Mouse (Mus musculus) hindbrain, embryonic 11.5 days (tissue): Measurements from ENCODE around the gene Zswim8. TPM values are rescaled to one million over a fixed set of nuclear protein-coding genes. Genes with fewer than 3 reads are reported as not detected.
"Not testable (repeated sequence)": the region's sequence is repeated elsewhere in the genome, so short reads cannot be mapped to it uniquely, and the experiment has no call there.

Experiments
- ATAC-seq: fragments of 200-750 bp; cut with Nextera tagmentation; 2 replicates; pipeline ENCODE4 v1.8.0; 2017; ENCODE audit warnings: mild to moderate bottlenecking, moderate TSS enrichment, moderate library complexity; ENCODE audit not compliant: low FRiP score
- DNase-seq: peaks from one replicate; pipeline ENCODE4 v3.0.0-alpha.2; 2015; ENCODE audit warnings: low spot score
- H3K27ac ChIP-seq: fragments of 300-500 bp; sonication (generic); 2 replicates; pipeline ENCODE4 v1.5.1; 2014; ENCODE audit warnings: mild to moderate bottlenecking, low read depth, low read length
- H3K27me3 ChIP-seq: fragments of 300-500 bp; sonication (generic); 2 replicates; pipeline ENCODE4 v1.6.1; 2014; ENCODE audit warnings: mild to moderate bottlenecking, low read length, moderate library complexity, mixed read lengths; ENCODE audit not compliant: control insufficient read depth, insufficient read depth
- H3K36me3 ChIP-seq: fragments of 300-500 bp; sonication (generic); 2 replicates; pipeline ENCODE4 v1.6.1; 2014; ENCODE audit warnings: mild to moderate bottlenecking, low read length, moderate library complexity, mixed read lengths; ENCODE audit not compliant: control insufficient read depth, insufficient read depth
- H3K4me1 ChIP-seq: fragments of 300-500 bp; sonication (generic); replicated peaks from 2 replicates; pipeline ENCODE4 v1.6.1; 2014; ENCODE audit warnings: low read length, mixed read lengths; ENCODE audit not compliant: control insufficient read depth, insufficient read depth
- H3K4me2 ChIP-seq: fragments of 300-500 bp; sonication (generic); replicated peaks from 2 replicates; pipeline ENCODE4 v1.6.1; 2014; ENCODE audit warnings: mild to moderate bottlenecking, low read depth, low read length
- H3K4me3 ChIP-seq: fragments of 300-500 bp; sonication (generic); 2 replicates; pipeline ENCODE4 v1.5.1; 2014; ENCODE audit warnings: low read depth, low read length
- H3K9ac ChIP-seq: fragments of 300-500 bp; sonication (generic); 2 replicates; pipeline ENCODE4 v1.6.1; 2014; ENCODE audit warnings: low read depth, low read length
- H3K9me3 ChIP-seq: fragments of 300-500 bp; sonication (generic); 2 replicates; pipeline ENCODE4 v1.6.1; 2016; ENCODE audit warnings: low read length; ENCODE audit not compliant: control insufficient read depth
- WGBS: fragments of 180-500 bp; shearing (Covaris S2); extraction: QIAGEN DNeasy Blood & Tissue Kit; methylation state at CpG from one replicate; pipeline ENCODE4 v1.1.7; 2014; 5-methylcytosine and 5-hydroxymethylcytosine counted together
- polyA plus RNA-seq: library from polyadenylated mRNA; unstranded; fragments of >200 nt; fragmentation: Nextera tagmentation; extraction: Ambion mirVana; gene quantifications from 2 replicates; pipeline ENCODE4 v1.2.1, GENCODE M21; 2014

The Zswim8 gene
- polyA plus RNA-seq, 1 experiment from 2014 or later: 32.7 TPM

- 23% methylated on average over 1 of the region's 1 CpGs for WGBS
- no peak overlapping the region for H3K27ac ChIP-seq
- DNase-seq (peak; percentile 43), ATAC-seq (no peak)
- peak overlapping the region; percentile 84 for H3K4me2 ChIP-seq
- no peaks in the 10 kb centered on the region for H3K9me3 ChIP-seq
- peak overlapping the region; percentile 34; the same call in 1 of the 2 replicates for H3K9ac ChIP-seq
- peaks cover 14% of the 10 kb centered on the region; the same call in 1 of the 2 replicates for H3K4me1 ChIP-seq
- no peaks in the 10 kb centered on the region for H3K27me3 ChIP-seq
- 0 out of 2 replicates have a peak, but pooled peaks cover 7% of the 10 kb centered on the region for H3K36me3 ChIP-seq
- peak overlapping the region; percentile 86 for H3K4me3 ChIP-seq
These were observed 10.4 kb upstream of the Zswim8 start for GRCm38 (mm10) chr14:20696986-20697385.

- Histone ChIP-seq H3K4me1 (peaks cover 14% of the 10 kb centered on the region; the same call in 1 of the 2 replicates), H3K27me3 (no peaks in the 10 kb centered on the region), H3K36me3 (0 out of 2 replicates have a peak, but pooled peaks cover 4% of the 10 kb centered on the region), H3K27ac (no peak overlapping the region), H3K9me3 (no peaks in the 10 kb centered on the region), H3K9ac (no peak overlapping the region), H3K4me3 (no peak overlapping the region), H3K4me2 (no peak overlapping the region)
- 97% methylated on average over 2 of the region's 2 CpGs for WGBS
- ATAC-seq (no peak), DNase-seq (no peak)
These were observed 8.8 kb upstream of the Zswim8 start for GRCm38 (mm10) chr14:20698515-20698914.

GRCm38 (mm10) chr14:20700362-20700761 lies 7.0 kb upstream of the Zswim8 start:
- peaks cover 14% of the 10 kb centered on the region; the same call in 1 of the 2 replicates for H3K4me1 ChIP-seq
- no peaks in the 10 kb centered on the region for H3K9me3 ChIP-seq
- no peak overlapping the region for H3K4me3 ChIP-seq
- no peaks in the 10 kb centered on the region for H3K27me3 ChIP-seq
- no peak overlapping the region for H3K27ac ChIP-seq
- no peak for ATAC-seq
- H3K4me2 ChIP-seq: no peak overlapping the region
- 82% methylated on average over 3 of the region's 3 CpGs for WGBS
- no peak for DNase-seq
- no peak overlapping the region for H3K9ac ChIP-seq
- H3K36me3 ChIP-seq: no peaks in the 10 kb centered on the region

GRCm38 (mm10) chr14:20701554-20701953 lies 5.8 kb upstream of the Zswim8 start:
- DNase-seq (no peak), ATAC-seq (no peak)
- no peak overlapping the region for H3K9ac ChIP-seq
- peaks cover 9% of the 10 kb centered on the region; the same call in 1 of the 2 replicates for H3K4me1 ChIP-seq
- H3K36me3 ChIP-seq: no peaks in the 10 kb centered on the region
- WGBS: 89% methylated on average over 8 of the region's 8 CpGs
- peak overlapping the region; percentile 56; the same call in 1 of the 2 replicates for H3K4me2 ChIP-seq
- H3K27ac ChIP-seq: no peak overlapping the region
- no peaks in the 10 kb centered on the region for H3K27me3 ChIP-seq
- H3K4me3 ChIP-seq: no peak overlapping the region
- H3K9me3 ChIP-seq: no peaks in the 10 kb centered on the region

DNA sequence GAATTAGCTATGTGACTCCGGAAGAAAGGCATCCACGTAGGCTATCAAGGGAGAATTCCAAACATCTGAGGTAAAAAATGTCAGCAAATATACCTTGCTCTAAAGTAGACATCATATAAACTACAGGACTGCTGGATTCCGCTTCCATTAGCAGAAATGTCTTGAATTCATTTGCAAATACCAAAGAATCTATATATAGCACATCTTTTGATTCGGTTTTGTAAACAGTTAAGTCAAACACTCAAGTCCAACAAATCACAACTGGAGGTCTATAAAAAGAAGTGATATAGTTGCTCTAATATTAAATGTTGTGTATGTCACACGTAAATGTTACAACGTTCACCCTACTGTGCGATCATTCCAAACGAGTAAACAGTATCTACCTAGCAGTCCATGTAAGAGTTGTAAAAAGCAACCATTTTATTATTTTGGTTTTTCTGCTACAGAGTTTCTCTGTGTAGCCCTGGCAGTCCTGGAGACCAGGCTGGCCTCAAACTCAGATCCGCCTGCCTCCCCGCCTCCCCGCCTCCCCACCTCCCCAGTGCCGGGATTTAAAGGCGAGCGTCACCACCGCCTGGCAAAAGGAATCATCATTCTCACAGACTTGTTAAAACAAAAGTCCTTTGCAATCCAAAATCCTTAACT lies 5.1 kb upstream of the Zswim8 start:
- no peaks in the 10 kb centered on the region for H3K9me3 ChIP-seq
- peak overlapping the region; percentile 77 for H3K27ac ChIP-seq
- DNase-seq: no peak
- peak; percentile 32 for ATAC-seq
- 16% methylated on average over 15 of the region's 15 CpGs for WGBS
- H3K36me3 ChIP-seq: no peaks in the 10 kb centered on the region
- H3K4me3 ChIP-seq: peak overlapping the region; percentile 71
- peak overlapping the region; percentile 88 for H3K9ac ChIP-seq
- H3K4me1 ChIP-seq: 0 out of 2 replicates have a peak, but pooled peaks cover 4% of the 10 kb centered on the region
- H3K27me3 ChIP-seq: no peaks in the 10 kb centered on the region
- H3K4me2 ChIP-seq: peak overlapping the region; percentile 56

GRCm38 (mm10) chr14:20702741-20703381 lies 4.5 kb upstream of the Zswim8 start, which contains the start of gene Chchd1:
Chchd1 (plus strand) TSS chr14:20703006.
- no peaks in the 10 kb centered on the region for H3K36me3 ChIP-seq
- 0 out of 2 replicates have a peak, but pooled peaks cover 4% of the 10 kb centered on the region for H3K4me1 ChIP-seq
- H3K9ac ChIP-seq: peak within 1 kb of the TSS; percentile 88
- ATAC-seq: peak; percentile 80
- DNase-seq: peak; percentile 93
- H3K4me2 ChIP-seq: peak within 1 kb of the TSS; percentile 56
- peak within 1 kb of the TSS; percentile 71 for H3K4me3 ChIP-seq
- H3K27ac ChIP-seq: peak within 1 kb of the TSS; percentile 77
- H3K27me3 ChIP-seq: no peaks in the 10 kb centered on the region
- WGBS: 0% methylated on average over 61 of the region's 61 CpGs
- no peaks in the 10 kb centered on the region for H3K9me3 ChIP-seq

DNA sequence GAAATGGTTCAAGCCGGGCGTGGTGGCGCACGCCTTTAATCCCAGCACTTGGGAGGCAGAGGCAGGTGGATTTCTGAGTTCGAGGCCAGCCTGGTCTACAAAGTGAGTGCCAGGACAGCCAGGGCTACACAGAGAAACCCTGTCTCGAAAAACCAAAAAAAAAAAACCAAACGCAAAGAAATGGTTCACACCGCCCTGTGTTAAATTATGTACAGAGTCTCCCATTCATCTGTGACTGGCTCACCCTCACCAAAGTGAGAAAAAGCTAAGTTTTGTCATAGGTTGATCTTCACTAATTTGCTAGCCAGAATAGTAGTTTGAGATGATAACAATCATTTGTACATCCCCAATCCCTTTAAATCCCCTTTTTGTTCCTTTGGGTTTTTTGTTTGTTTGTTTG lies 3.9 kb upstream of the Zswim8 start:
- H3K9me3 ChIP-seq, H3K36me3 ChIP-seq, H3K27me3 ChIP-seq, DNase-seq, H3K4me1 ChIP-seq, ATAC-seq: not testable (repeated sequence)
- Histone ChIP-seq H3K4me2 (peak overlapping the region; percentile 56), H3K27ac (peak overlapping the region; percentile 77), H3K9ac (peak overlapping the region; percentile 88), H3K4me3 (peak overlapping the region; percentile 71)
- 11% methylated on average over 8 of the region's 8 CpGs for WGBS

DNA sequence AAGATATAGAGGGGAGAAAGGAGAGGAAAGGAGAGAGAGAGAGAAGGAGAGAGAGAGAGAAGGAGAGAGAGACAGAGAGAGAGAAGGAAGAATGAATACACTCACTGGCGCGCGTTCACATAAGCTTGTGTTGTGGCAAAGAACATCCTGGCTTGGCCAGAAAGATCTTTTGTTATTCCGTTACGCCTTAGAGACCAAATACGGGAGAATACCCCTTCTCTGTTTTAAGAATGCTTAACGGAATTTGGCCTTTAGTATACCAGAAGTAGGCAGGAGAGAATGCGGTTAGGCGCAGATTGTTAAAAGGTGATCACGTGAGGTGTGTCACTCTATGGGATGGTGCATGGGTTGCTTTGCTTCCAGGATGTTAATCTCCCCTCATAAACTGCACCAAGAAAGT lies 887 bp downstream of the Zswim8 start:
- no peak for ATAC-seq
- 14% methylated on average over 10 of the region's 10 CpGs for WGBS
- peaks cover 6% of the 10 kb centered on the region; the same call in 1 of the 2 replicates for H3K36me3 ChIP-seq
- H3K4me2 ChIP-seq: peak overlapping the region; percentile 79
- no peak overlapping the region; the same call in 1 of the 2 replicates for H3K27ac ChIP-seq
- H3K4me1 ChIP-seq: peaks cover 4% of the 10 kb centered on the region
- H3K9me3 ChIP-seq: no peaks in the 10 kb centered on the region
- peak overlapping the region; percentile 99 for H3K4me3 ChIP-seq
- DNase-seq: no peak
- H3K9ac ChIP-seq: peak overlapping the region; percentile 96
- no peaks in the 10 kb centered on the region for H3K27me3 ChIP-seq
